Mouse (Mus musculus) adrenal gland, adult (tissue): Measurements from ENCODE around the gene Gm21762.
"Not testable (repeated sequence)": the region's sequence is repeated elsewhere in the genome, so short reads cannot be mapped to it uniquely, and the experiment has no call there.

Experiments
- DNase-seq, 2 experiments: peaks; one replicate each; pipeline ENCODE4 v3.0.0; 2022 to 2023; ENCODE audit warnings: low spot score in 1 of 2; ENCODE audit not compliant: inconsistent age in 2 of 2

The Gm21762 gene

DNA sequence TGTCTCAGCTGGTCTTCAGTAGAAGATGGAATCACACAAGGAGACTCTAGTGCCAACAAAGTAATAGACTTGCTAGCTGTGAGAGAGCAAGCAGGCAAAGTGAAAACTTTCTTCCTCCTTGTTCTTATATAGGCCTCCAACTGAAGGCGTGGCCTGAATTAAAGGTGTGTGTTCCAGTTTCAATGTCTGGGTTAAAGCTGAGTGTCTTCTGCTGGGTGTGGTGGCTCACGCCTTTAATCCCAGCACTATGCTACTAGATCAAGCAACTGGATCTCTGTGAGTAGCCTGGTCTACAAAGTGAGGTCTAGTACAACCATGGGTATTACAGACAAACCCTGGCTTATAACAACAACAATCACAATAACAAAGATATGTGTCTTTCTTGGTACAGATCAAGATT is at the start of gene Gm21762:
Gene Gm21762, minus strand, starts transcription at position 101 of the 400 bp plus-strand sequence.
- DNase-seq: not testable (repeated sequence)

DNA sequence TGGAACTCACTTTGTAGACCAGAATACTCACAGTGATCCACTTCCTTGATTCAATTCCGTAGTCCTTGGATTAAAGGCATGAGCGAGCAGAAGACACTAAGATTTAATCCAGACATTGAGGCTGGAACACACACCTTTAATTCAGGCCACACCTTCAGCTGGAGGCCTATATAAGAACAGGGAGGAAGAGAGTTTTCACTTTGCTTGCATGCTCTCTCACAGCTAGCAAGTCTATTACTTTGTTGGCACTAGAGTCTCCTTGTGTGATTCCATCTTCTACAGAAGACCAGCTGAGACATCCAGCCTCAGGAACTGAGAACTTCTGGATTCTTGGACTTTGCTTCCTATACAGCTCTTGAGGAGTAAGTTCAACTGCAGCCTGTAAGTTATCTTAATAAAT is 47.1 kb upstream of the Gm21762 start, which contains the start of gene AF067061:
Gene AF067061, plus strand, starts transcription at position 245 of the 400 bp plus-strand sequence.
- DNase-seq: not testable (repeated sequence)

DNA sequence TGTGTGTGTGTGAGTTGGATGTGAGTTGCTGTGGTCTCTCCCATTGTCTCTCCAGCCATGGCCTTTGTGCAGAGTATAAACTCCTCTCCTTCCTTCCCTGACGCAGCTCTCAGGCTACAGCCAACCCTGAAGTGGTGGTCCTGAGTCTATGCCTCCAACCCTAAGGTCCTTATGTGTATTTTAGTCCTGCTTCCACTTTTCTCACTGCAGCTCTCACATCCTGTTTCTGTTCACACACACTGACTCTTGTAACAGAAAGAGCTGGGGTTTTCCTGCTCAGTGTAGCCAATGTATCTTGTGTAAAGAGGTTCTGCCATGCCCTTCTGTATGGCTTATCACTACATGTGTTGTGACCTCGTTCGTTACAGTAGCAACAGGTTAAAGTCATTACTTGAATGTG is 44.0 kb upstream of the Gm21762 start:
- not testable (repeated sequence) for DNase-seq

DNA sequence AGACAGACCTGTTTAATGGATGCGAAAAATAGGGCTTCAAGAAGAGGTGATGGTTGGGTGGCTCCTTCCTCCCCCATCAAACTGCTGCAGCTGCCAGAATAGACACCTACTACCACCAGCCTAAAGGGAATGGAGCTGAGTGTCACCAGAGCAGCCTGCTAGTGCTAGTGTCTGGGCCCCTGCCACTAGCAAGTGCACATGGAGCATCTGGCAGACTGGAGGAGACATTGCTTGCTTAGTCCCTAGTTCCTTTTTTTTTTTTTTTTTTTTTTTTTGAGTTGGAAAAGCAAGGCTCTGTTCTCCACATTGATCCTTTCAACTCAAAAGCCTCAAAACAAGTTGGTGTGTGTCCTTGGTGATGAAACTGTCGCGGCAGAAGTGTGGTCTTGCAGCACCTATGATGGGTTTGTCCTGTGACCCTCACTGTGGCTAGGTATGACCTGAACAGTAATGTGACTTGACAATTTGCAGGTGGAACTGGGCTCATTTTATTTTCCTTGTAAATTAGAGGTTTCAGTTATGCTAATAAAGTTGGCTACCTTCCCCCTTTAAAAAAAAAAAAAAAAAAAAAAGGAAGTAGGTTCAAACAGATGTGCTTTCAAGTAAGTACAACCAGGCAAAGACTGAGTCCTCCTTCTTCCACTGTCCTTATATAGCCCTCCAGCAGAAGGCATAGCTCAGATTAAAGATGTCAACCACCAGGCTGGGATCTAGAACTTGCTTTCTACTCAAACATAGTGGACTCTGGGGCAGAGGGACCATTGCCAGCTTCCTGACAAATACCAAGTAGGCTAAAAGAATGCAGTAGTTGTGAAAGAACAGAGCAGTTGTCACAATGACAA is 43.3 kb upstream of the Gm21762 start:
- not testable (repeated sequence) for DNase-seq

DNA sequence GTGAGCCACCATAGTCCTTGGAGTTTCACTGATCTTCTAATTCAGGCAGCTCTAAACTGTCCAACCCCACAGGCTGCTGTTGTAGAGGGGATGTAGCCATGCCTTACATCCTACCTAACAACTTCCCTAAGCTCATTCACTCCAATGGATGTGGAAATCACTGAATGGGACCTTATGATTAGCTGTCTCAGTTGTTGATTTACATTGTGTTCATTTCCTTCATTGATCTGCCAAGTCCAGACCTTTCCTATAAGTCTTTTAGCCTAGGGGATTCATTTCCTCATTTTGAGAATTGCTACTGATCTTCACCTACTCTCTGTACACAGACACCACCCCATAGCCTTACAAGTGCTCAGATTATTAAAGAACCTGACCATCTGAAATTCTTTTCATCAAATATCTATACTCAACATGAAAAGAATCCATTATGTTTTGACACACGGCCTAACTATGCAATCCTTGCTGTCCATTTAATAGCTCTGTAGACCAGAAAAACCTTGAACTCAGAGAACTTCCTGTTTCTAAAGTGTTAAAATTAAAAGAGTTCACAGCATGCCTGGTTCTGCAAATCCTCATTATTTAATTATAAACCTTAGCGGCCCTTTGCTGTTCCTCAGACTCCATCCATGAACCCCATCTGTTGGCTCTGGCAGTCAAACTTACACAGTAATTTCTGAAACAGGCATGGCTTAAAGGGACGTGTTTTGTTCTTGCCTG is 35.6 kb upstream of the Gm21762 start:
- DNase-seq: not testable (repeated sequence)

DNA sequence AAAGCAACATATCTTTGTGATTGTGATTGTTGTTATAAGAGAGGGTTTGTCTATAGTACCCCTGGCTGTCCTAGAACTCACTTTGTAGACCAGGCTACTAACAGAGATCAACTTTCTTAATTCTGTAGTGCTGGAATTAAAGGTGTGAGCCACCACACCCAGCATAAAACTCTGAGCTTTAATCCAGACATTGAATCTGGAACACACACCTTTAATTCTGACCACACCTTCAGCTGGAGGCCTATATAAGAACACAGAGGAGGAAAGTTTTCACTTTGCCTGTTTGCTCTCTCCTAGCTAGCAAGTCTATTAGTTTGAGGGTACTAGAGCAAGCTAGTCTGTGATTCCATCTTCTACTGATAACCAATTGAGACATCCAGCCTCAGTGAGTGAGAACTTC is 23.1 kb upstream of the Gm21762 start, which contains the start of gene Gm21731:
Gene Gm21731, plus strand, starts transcription at position 301 of the 400 bp plus-strand sequence.
- DNase-seq: not testable (repeated sequence)

DNA sequence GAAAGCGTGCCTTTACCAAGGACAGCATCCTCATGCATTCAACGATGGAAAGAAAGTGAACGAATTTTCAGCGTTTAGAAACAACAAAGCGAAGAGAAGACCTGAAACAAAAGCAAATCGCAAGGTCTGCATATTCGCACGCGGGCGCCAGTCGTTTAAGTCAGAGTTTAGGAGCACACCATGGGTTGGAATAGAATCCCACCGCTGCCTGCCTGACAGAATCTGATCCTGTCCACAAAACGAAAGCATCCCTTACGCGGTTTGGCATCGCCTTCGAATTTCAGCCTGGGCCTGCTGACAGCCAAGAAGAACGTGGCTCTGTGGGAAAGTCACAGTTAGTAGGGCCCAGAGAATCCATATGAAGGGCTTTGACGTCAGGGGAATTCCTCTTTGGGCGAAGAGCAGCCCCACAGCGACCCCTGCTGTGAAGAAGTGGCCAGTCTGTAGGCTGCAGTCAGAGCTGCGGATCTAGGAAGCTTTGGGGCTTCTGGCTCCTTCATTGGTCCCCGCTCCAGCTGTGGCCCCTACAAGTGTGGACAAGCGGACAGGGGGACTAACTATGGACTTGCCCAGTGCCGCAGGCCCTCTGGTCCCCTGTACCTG is 16.8 kb upstream of the Gm21762 start:
- not testable (repeated sequence) for DNase-seq

DNA sequence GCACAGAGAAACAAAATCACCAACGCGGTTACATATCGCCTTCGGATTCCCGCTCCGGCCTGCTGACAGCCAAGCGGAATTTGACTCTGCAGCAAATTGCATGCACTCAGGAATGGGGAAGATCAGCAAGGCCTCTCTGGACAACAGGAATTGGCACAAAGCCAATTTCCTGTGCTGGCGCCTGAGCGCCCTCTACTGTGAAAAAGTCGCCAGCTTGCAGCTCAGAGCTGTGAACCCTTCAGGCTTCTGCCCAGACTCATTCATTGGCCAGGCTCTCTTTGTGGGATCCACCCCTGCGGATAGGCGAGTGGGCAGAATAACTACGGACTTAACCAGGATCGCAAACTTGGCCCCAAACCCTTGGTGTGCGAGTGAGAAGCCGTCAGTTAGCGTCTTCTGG is 16.1 kb upstream of the Gm21762 start:
- DNase-seq: not testable (repeated sequence)

DNA sequence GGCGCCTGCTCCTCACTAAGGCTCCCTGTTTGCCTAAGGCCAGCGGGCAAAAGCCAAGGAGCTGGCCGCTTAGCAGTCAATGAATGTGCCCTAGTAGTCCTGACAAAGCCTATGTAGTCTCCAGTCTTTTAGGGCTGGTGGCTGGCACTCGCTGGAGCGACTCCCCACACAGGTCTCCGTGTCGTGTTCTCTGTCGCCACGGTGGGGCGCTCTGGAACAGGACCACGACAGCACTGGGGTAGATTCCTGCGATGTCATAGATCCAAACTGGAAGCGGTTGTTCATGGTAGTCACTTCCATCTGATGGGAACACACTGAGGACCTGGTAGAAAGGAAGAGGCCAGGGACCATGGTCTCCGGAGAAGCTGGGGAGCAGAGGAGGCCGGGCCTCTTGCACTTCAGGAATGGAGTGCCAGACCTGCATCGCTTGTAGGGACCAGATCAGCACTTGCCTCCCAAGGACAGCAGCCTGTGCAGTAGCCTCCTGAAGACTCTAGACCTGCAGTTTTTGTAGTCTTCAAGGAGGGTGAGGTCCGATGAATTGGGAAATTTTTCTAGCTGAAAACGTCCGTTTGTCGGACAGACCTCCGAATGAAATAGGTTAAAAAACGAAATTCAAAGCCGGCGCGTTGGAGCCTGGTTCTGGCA is 7.4 kb upstream of the Gm21762 start:
- DNase-seq: not testable (repeated sequence)

DNA sequence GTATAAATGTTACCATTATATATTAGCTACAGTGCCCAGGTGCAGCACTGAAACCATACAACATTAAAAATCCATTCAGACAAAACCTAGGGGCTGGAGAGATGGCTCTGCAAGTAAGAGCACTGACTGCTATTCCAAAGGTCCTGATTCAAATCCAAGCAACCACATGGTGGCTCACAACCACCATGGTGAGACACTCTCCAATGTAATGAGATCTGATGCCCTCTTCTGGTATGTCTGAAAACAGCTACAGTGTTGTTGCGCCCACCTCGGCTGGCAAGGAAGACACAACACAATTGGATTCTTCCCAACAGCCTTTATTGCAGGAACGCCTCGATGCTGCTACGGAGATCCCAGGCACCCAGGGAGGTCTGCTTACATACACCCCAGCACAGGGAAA is 5.2 kb upstream of the Gm21762 start:
- DNase-seq: not testable (repeated sequence)

DNA sequence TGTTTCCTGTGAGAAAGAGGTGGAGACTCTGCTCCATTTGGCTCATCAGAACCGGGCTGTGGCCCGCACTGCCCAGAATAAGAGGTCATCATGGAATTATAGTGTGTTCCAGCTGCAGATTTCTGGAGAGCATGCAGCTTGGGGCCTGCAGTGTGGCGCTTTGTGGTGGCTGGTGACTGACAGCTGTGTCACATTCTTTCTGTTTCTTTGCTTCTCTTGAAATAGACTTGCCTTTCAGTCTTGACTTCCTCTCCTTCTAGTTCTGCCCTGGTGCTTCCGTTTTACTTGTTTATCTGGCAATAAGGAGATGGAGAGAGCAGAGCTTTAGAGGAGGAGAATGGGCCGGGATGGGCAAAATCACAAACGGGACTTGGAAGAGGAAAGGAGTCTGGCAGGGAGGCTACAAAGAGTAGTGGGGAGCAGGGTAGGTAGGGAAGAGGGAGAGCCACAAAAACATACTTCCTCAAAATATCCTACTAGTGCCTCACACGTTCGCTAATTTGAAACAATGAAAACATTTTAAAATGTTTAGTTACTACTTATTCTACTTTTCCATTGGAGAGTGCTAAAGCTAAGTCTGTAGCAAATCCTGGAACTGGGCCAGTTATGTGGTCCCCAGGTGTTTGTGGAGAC is 19.4 kb downstream of the Gm21762 start:
- not testable (repeated sequence) for DNase-seq

DNA sequence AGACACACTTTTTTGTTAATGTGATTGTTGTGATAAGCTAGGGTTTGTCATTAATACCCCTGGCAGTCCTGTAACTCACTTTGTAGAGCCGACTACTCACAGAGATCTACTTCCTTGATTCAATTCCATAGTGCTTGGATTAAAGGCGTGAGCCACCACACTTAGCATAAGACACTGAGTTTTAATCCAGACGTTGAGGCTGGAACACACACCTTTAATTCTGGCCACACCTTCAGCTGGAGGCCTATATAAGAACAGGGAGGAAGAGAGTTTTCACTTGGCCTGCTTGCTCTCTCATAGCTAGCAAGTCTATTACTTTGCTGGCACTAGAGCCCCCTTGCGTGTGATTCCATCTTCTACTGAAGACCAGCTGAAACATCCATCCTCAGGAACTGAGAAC is 43.6 kb downstream of the Gm21762 start, which contains the start of gene Gm21818:
Gene Gm21818, plus strand, starts transcription at position 301 of the 400 bp plus-strand sequence.
- not testable (repeated sequence) for DNase-seq

DNA sequence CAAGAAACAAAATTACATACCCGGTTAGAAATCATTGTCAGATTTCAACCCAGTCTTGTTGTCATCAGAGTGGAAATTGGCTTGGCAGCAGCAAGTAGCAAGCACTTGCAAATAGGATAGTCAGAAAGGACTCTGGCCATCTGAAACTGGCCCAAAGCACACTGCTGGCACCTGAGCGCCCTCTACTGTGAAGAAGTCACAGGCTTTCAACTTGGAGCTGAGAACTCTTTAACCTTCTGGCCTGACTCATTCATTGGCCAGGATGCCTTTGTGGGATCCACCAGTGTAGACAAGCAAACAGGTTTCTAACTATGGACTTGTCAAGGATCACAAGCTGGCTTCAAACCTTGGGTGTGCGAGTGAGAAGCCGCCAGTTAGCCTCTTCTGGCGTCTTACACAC is 47.4 kb downstream of the Gm21762 start:
- peak; percentile 9 to 70 for DNase-seq
